Mouse (Mus musculus) MEL (cell line): Measurements from ENCODE around the gene Cldn5.

Experiments
- CHD1 ChIP-seq: IDR thresholded peaks from 2 replicates; pipeline ENCODE4 v1.6.1; 2012; ENCODE audit warnings: low read depth, mild to moderate bottlenecking, inconsistent platforms, low read length, improper control_type of control experiment
- CHD2 ChIP-seq: IDR thresholded peaks from 2 replicates; pipeline ENCODE4 v1.6.1; 2011; ENCODE audit warnings: low read length, improper control_type of control experiment
- CTCF ChIP-seq, 3 experiments: IDR thresholded peaks in 2 of 3; conservative IDR thresholded peaks in 1 of 3; 2 replicates each; pipeline ENCODE4 v1.5.1; 2011 to 2012; ENCODE audit warnings: low read length in 3 of 3, low read depth in 2 of 3, mild to moderate bottlenecking in 2 of 3, improper control_type of control experiment in 1 of 3, inconsistent platforms in 1 of 3, mixed read lengths in 1 of 3, moderate library complexity in 1 of 3; ENCODE audit not compliant: control insufficient read depth in 1 of 3, insufficient read depth in 1 of 3, poor library complexity in 1 of 3, severe bottlenecking in 1 of 3
- E2F4 ChIP-seq: IDR thresholded peaks from 2 replicates; pipeline ENCODE4 v1.6.1; 2011; ENCODE audit warnings: low read depth, low read length, improper control_type of control experiment, borderline replicate concordance
- EP300 ChIP-seq, 2 experiments: IDR thresholded peaks; 2 replicates each; pipeline ENCODE4 v1.6.1; 2011; ENCODE audit warnings: improper control_type of control experiment in 2 of 2, low read length in 2 of 2, low read depth in 1 of 2, mild to moderate bottlenecking in 1 of 2
- ETS1 ChIP-seq: IDR thresholded peaks from 2 replicates; pipeline ENCODE4 v1.6.1; 2012; ENCODE audit warnings: low read depth, mild to moderate bottlenecking, inconsistent platforms, low read length, improper control_type of control experiment, moderate library complexity
- KAT2A ChIP-seq: conservative IDR thresholded peaks from 2 replicates; pipeline ENCODE4 v1.6.1; 2012; ENCODE audit warnings: low read depth, low read length, improper control_type of control experiment, inconsistent platforms
- MYB ChIP-seq: IDR thresholded peaks from 2 replicates; pipeline ENCODE4 v1.6.1; 2011; ENCODE audit warnings: mild to moderate bottlenecking, low read depth, low read length, improper control_type of control experiment
- POLR2A ChIP-seq, 2 experiments: IDR thresholded peaks; 2 replicates each; pipeline ENCODE4 v1.6.1; 2011 to 2012; ENCODE audit warnings: low read length in 2 of 2, mild to moderate bottlenecking in 2 of 2, control low read depth in 1 of 2, improper control_type of control experiment in 1 of 2, low read depth in 1 of 2, moderate library complexity in 1 of 2; ENCODE audit not compliant: control insufficient read depth in 1 of 2, insufficient read depth in 1 of 2, poor library complexity in 1 of 2
- POLR2AphosphoS5 ChIP-seq: IDR thresholded peaks from 2 replicates; pipeline ENCODE4 v1.6.1; 2012; ENCODE audit warnings: low read depth, borderline replicate concordance, mild to moderate bottlenecking, inconsistent platforms, low read length, moderate library complexity, mixed read lengths
- RAD21 ChIP-seq: IDR thresholded peaks from 2 replicates; pipeline ENCODE4 v1.6.1; 2011; ENCODE audit warnings: mild to moderate bottlenecking, low read depth, low read length, improper control_type of control experiment
- USF1 ChIP-seq: IDR thresholded peaks from 2 replicates; pipeline ENCODE4 v1.6.1; 2014; ENCODE audit warnings: low read depth, mild to moderate bottlenecking, inconsistent platforms, low read length, improper control_type of control experiment, moderate library complexity
- ZC3H11A ChIP-seq: IDR thresholded peaks from 2 replicates; pipeline ENCODE4 v1.6.1; 2012; ENCODE audit warnings: low read depth, mild to moderate bottlenecking, inconsistent platforms, low read length, improper control_type of control experiment
- ZMIZ1 ChIP-seq: IDR thresholded peaks from 2 replicates; pipeline ENCODE4 v1.6.1; 2012; ENCODE audit warnings: low read depth, mild to moderate bottlenecking, inconsistent platforms, low read length, improper control_type of control experiment, moderate library complexity

- TF ChIP-seq CHD2: no peak
- no peak for TF ChIP-seq USF1
- no peak for TF ChIP-seq RAD21
- no peak for TF ChIP-seq POLR2A (IDR thresholded peaks at IDR 0.05; ENCODE audit: control insufficient read depth in 1 of 2, insufficient read depth in 1 of 2, low read depth in 1 of 2, low read length in 2 of 2, poor library complexity in 1 of 2)
- no peak for TF ChIP-seq KAT2A
- TF ChIP-seq CHD1: no peak
- no peak for TF ChIP-seq CTCF (IDR thresholded peaks at IDR 0.05 in 2 of 3, conservative IDR thresholded peaks at IDR 0.05 in 1 of 3; ENCODE audit: control insufficient read depth in 1 of 3, insufficient read depth in 1 of 3, low read depth in 2 of 3, low read length in 3 of 3, poor library complexity in 1 of 3, severe bottlenecking in 1 of 3)
- no peak for TF ChIP-seq E2F4
- TF ChIP-seq MYB: no peak
- no peak for TF ChIP-seq EP300 (IDR thresholded peaks at IDR 0.05; ENCODE audit: low read depth in 1 of 2, low read length in 2 of 2)
- no peak for TF ChIP-seq ETS1
- no peak for TF ChIP-seq POLR2AphosphoS5
- no peak for TF ChIP-seq ZC3H11A
- TF ChIP-seq ZMIZ1: no peak
Measured at GRCm38 (mm10) chr16:18785025-18785424, 8.4 kb downstream of the Cldn5 start.
